Mouse (Mus musculus): Measurements from ENCODE around the gene Mis12.

Gene Mis12

GRCm38 (mm10) chr11:71017051-71017450 lies 2.4 kb upstream of the Mis12 start:
- DNase-seq (ENCODE audit: low spot score): no peak

- no peak for DNase-seq (ENCODE audit: low spot score)
These were observed 803 bp upstream of the Mis12 start for GRCm38 (mm10) chr11:71018416-71019200.

- no peak for DNase-seq (ENCODE audit: low spot score)
These were observed 8.9 kb downstream of the Mis12 start for GRCm38 (mm10) chr11:71028280-71028679.

GRCm38 (mm10) chr11:71029403-71030118 lies 10.2 kb downstream of the Mis12 start:
- no peak for DNase-seq (ENCODE audit: low spot score)

GRCm38 (mm10) chr11:71032070-71032469 lies 12.7 kb downstream of the Mis12 start:
- DNase-seq (ENCODE audit: low spot score): no peak

GRCm38 (mm10) chr11:71032491-71033162 lies 13.2 kb downstream of the Mis12 start:
- DNase-seq (ENCODE audit: low spot score): peak; percentile 47

GRCm38 (mm10) chr11:71033163-71033761 lies 13.9 kb downstream of the Mis12 start, which contains the start of gene 6330403K07Rik:
TSS of gene 6330403K07Rik (minus strand) at chr11:71033513.
- peak; percentile 85 for DNase-seq (ENCODE audit: low spot score)

- no peak for DNase-seq (ENCODE audit: low spot score)
These were observed 20.3 kb downstream of the Mis12 start for GRCm38 (mm10) chr11:71039526-71040298.

- DNase-seq (ENCODE audit: low spot score): peak; percentile 73
These were observed 33.1 kb downstream of the Mis12 start for GRCm38 (mm10) chr11:71052554-71052953.

- DNase-seq (ENCODE audit: low spot score): no peak
These were observed 56.9 kb downstream of the Mis12 start for GRCm38 (mm10) chr11:71076342-71076741.
